Mouse (Mus musculus) G1E (cell line): ENCODE data around the gene Trmt1.

Experiments used
- CTCF ChIP-seq: IDR thresholded peaks from 2 replicates; pipeline ENCODE4 v1.5.1; 2012; ENCODE audit warnings: low read depth, low read length, inconsistent platforms, mixed read lengths
- TAL1 ChIP-seq: conservative IDR thresholded peaks from 2 replicates; pipeline ENCODE4 v1.6.1; 2012; ENCODE audit warnings: low read depth, low read length, inconsistent platforms, mixed read lengths

GRCm38 (mm10) chr8:84668081-84668480, 18.0 kb upstream of the Trmt1 start:
- TF ChIP-seq CTCF (no peak), TAL1 (no peak)
